Mouse (Mus musculus) hindbrain, embryonic 16.5 days (tissue): ENCODE results near the gene Hist2h2ab. TPM values are rescaled to one million over a fixed set of nuclear protein-coding genes. Genes with fewer than 3 reads are reported as not detected.

Experiments
- microRNA-seq: library from miRNA; unstranded; fragments of <30 nt; microRNA quantifications from one replicate; pipeline ENCODE4, GENCODE M21; 2017
- polyA plus RNA-seq: library from polyadenylated mRNA; unstranded; fragments of >200 nt; fragmentation: Nextera tagmentation; extraction: Ambion mirVana; gene quantifications from 2 replicates; pipeline ENCODE4 v1.2.1, GENCODE M21; 2015

Hist2h2ab gene
- polyA plus RNA-seq, 1 experiment from 2014 or later: not detected

Small RNA genes within 50 kb of the gene (microRNA-seq; reads per million reads assigned to microRNA genes)
- gene Gm44492 (not detected), gene Gm47311 (not detected), gene Gm47313 (not detected)

Other genes with a start within 250 kb of the Hist2h2ab start
- gene Plekho1, start 223.9 kb upstream of the Hist2h2ab start, polyA plus RNA-seq: 27.7 and 41.3 TPM in 2 replicates
- 58.7 and 60.8 TPM in 2 replicates for gene Vps45, start 161.4 kb upstream of the Hist2h2ab start, polyA plus RNA-seq
- 6.5 and 8.7 TPM in 2 replicates for gene Otud7b, start 115.3 kb upstream of the Hist2h2ab start, polyA plus RNA-seq
- 12.7 and 13.9 TPM in 2 replicates for gene Mtmr11, start 57.9 kb upstream of the Hist2h2ab start, polyA plus RNA-seq
- gene Sf3b4, start 47.5 kb upstream of the Hist2h2ab start, polyA plus RNA-seq: 131 and 152 TPM in 2 replicates
- 135 TPM in 2 replicates for gene Sv2a, start 38.7 kb upstream of the Hist2h2ab start, polyA plus RNA-seq
- gene Bola1, start 156 bp upstream of the Hist2h2ab start, polyA plus RNA-seq: 52.7 and 57.2 TPM in 2 replicates
- gene Hist2h2ac, start 1.0 kb downstream of the Hist2h2ab start, polyA plus RNA-seq: 1.3 TPM in 1 of 2 replicates, not detected in the other
- gene Hist2h2be, start 1.3 kb downstream of the Hist2h2ab start, polyA plus RNA-seq: 4.9 and 5.5 TPM in 2 replicates
- gene Hist2h3c2, start 19.3 kb downstream of the Hist2h2ab start, polyA plus RNA-seq: 0.70 and 1.1 TPM in 2 replicates
- gene Hist2h2aa2, start 20.4 kb downstream of the Hist2h2ab start, polyA plus RNA-seq: 31.6 and 34.2 TPM in 2 replicates
- 6.1 and 9.9 TPM in 2 replicates for gene Hist2h2aa1, start 25.6 kb downstream of the Hist2h2ab start, polyA plus RNA-seq
- gene Hist2h3c1, start 26.8 kb downstream of the Hist2h2ab start, polyA plus RNA-seq: 0.21 and 0.47 TPM in 2 replicates
- gene Hist2h4, start 43.4 kb downstream of the Hist2h2ab start, polyA plus RNA-seq: 2.8 and 3.1 TPM in 2 replicates
- 8.1 and 8.4 TPM in 2 replicates for gene Hist2h3b, start 48.8 kb downstream of the Hist2h2ab start, polyA plus RNA-seq
- 1.5 and 2.1 TPM in 2 replicates for gene Hist2h2bb, start 49.9 kb downstream of the Hist2h2ab start, polyA plus RNA-seq
- 1.7 and 2.3 TPM in 2 replicates for gene Fcgr1, start 74.1 kb downstream of the Hist2h2ab start, polyA plus RNA-seq
- not detected in 2 replicates for gene BC107364, start 232.4 kb downstream of the Hist2h2ab start, polyA plus RNA-seq